18 mouse cellular contexts compared by ENCODE assay signal in the genomic region with DNA sequence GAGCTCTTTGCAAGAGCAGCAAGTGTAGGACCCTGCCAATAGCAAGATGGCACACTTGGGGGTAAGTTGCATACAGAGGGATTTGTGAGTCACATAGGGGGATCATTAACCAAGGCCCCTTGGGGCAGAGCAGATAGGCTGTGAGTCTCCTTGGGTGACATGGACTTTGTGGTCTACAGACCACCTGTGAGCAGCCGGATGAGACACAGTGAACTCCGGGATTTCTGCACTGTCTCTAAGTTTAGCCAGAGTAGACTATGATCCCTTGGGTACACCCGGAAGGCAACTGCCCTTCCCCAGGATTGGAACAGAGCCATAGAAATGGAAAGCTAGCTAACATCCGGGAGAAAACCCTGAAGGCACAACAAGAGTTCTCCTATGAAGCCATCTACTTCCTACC.
DNase-seq lines count a peak whose midpoint lies in the region; TF ChIP-seq lines count a peak whose summit lies in the region.
"Had no signal": no experiment of that assay in that cellular context is flagged by ENCODE, and none has a peak within 500 bp of the region (broad histone marks: within the 10 kb centered on the region; RNA-seq: fewer than 3 reads in every experiment).

No protein-coding gene starts in this region.

- H3K27me3 ChIP-seq in kidney, adult 2 months (replicated peaks; ENCODE audit: control insufficient read depth, insufficient read depth, low read length): no peaks in the 10 kb centered on the region
- H3K27me3 ChIP-seq: CH12.LX; forebrain, embryonic 12.5 days; heart, embryonic 12.5 days had no signal

- H3K27ac ChIP-seq in kidney, adult 2 months (ENCODE audit: insufficient read depth, low read depth, low read length): no peak overlapping the region
- no peak overlapping the region for H3K27ac ChIP-seq in gastrocnemius, adult 2 months
- H3K27ac ChIP-seq: embryonic facial prominence, embryonic 13.5 days; forebrain, embryonic 12.5 days; hindbrain, embryonic 10.5 days; hindbrain, embryonic 14.5 days had no signal

- WGBS in kidney, adult 2 months: 49% methylated on average over 4 of the region's 4 CpGs

- no peak for TF ChIP-seq POLR2A in kidney, adult 2 months (IDR thresholded peaks at IDR 0.05; ENCODE audit: low read depth, low read length)

- TF ChIP-seq CTCF in kidney, adult 2 months (conservative IDR thresholded peaks at IDR 0.05; ENCODE audit: insufficient read depth, insufficient read length, low read depth, low read length): no peak
- no peak for TF ChIP-seq CTCF in gastrocnemius, adult 2 months (IDR thresholded peaks at IDR 0.05)

- intact Hi-C loops in gastrocnemius, adult 2 months (cut with DNase I): no loop called here

- peak; percentile 47 for DNase-seq in kidney, adult 2 months
- DNase-seq in kidney, adult 18-20 months: no peak
- peak; percentile 42 for DNase-seq in adipocyte (ENCODE audit: low spot score)
- peak; percentile 31 for DNase-seq in kidney, postnatal 10 days
- DNase-seq in gastrocnemius, adult 2 months: no peak
- DNase-seq in urinary bladder, adult 2 months (ENCODE audit: low spot score): no peak
- no peak for DNase-seq in cerebellum, adult 9-11 months
- DNase-seq: adrenal gland, postnatal 14 days; cerebellum, adult 11-12 months; cerebellum, adult 9-10 months; cerebellum, postnatal 36 days; gastrocnemius, postnatal 25 days had no signal

- no peaks in the 10 kb centered on the region for H3K4me1 ChIP-seq in kidney, adult 2 months (ENCODE audit: control insufficient read depth, insufficient read depth, low read length)
- H3K4me1 ChIP-seq: embryonic facial prominence, embryonic 13.5 days had no signal

- no peak overlapping the region for H3K4me3 ChIP-seq in kidney, adult 2 months (ENCODE audit: insufficient read depth, low read depth, low read length)
- H3K4me3 ChIP-seq in gastrocnemius, adult 2 months: no peak overlapping the region
- H3K4me3 ChIP-seq: embryonic facial prominence, embryonic 13.5 days; forebrain, embryonic 12.5 days; heart, embryonic 12.5 days; hindbrain, embryonic 10.5 days had no signal

- no peaks in the 10 kb centered on the region for H3K36me3 ChIP-seq in kidney, adult 2 months (ENCODE audit: control insufficient read depth, insufficient read depth, low read length)
- H3K36me3 ChIP-seq: embryonic facial prominence, embryonic 13.5 days; forebrain, embryonic 12.5 days; heart, embryonic 12.5 days; hindbrain, embryonic 10.5 days had no signal

Comparison
In these comparisons a context has a peak if more than half of its experiments do, and no peak if none do; other contexts are left out.
1. DNase-seq: peak in kidney, adult 2 months (single experiment), adipocyte (single experiment) and kidney, postnatal 10 days (single experiment); none in kidney, adult 18-20 months (single experiment), gastrocnemius, adult 2 months (single experiment), urinary bladder, adult 2 months (single experiment) and cerebellum, adult 9-11 months (single experiment).